Mouse (Mus musculus) heart, postnatal 0 days (tissue): ENCODE results near the gene Hsd17b2.

Experiments
- CTCF ChIP-seq: IDR thresholded peaks from 2 replicates; pipeline ENCODE4 v1.5.1; 2016; ENCODE audit warnings: antibody characterized with exemption, control low read depth, low read depth
- EP300 ChIP-seq: IDR thresholded peaks from 2 replicates; pipeline ENCODE4 v1.6.1; 2016; ENCODE audit warnings: antibody characterized with exemption, low read depth

DNA sequence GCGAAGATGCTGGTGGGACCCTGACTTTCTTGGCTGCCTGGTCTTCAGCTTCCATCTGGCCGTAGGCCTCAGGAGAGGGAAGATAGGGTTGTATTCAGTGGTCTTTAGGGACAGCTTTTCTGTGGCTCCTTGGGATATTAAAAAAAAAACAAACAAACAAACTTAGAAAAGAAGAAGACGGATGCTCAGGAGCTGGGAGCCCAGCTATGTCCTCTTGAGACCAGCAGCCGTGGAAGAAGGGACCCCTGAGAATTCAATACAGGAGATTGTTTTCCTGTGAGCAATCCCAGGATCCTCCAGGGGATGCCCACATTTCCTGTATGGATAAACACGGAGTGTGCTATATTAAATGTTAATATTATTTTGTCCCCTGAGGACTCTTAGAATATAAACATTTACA lies 26.5 kb upstream of the Hsd17b2 start:
- no peak for TF ChIP-seq CTCF
- TF ChIP-seq EP300: no peak
